Mouse (Mus musculus) induced T-regulatory cell, adult 2 months (primary cell): ENCODE data around the gene Ston2.
A peak's percentile ranks its signal among the peaks of the same experiment; 100 is the strongest.

Experiments
- DNase-seq: peaks from one replicate; pipeline ENCODE4 v3.0.0-alpha.2; 2012; ENCODE audit warnings: low read depth

The Ston2 gene

GRCm38 (mm10) chr12:91787959-91788437 is at the start of gene Ston2:
Ston2 (minus strand) TSS chr12:91788387.
- no peak for DNase-seq

GRCm38 (mm10) chr12:91837401-91838065 is 49.3 kb upstream of the Ston2 start:
- no peak for DNase-seq

GRCm38 (mm10) chr12:91833939-91834333 is 45.7 kb upstream of the Ston2 start:
- DNase-seq: no peak

- no peak for DNase-seq
Observed at GRCm38 (mm10) chr12:91833237-91833938, 45.2 kb upstream of the Ston2 start.

- DNase-seq: no peak
Observed at GRCm38 (mm10) chr12:91831410-91831809, 43.2 kb upstream of the Ston2 start.

GRCm38 (mm10) chr12:91820461-91820860 is 32.3 kb upstream of the Ston2 start:
- no peak for DNase-seq

GRCm38 (mm10) chr12:91818726-91819125 is 30.5 kb upstream of the Ston2 start:
- no peak for DNase-seq

- DNase-seq: peak; percentile 76
Observed at GRCm38 (mm10) chr12:91815990-91816389, 27.8 kb upstream of the Ston2 start.

- DNase-seq: no peak
Observed at GRCm38 (mm10) chr12:91815552-91815951, 27.4 kb upstream of the Ston2 start.

- no peak for DNase-seq
Observed at GRCm38 (mm10) chr12:91808911-91809310, 20.7 kb upstream of the Ston2 start.

- DNase-seq: no peak
Observed at GRCm38 (mm10) chr12:91807761-91808160, 19.6 kb upstream of the Ston2 start.

- DNase-seq: no peak
Observed at GRCm38 (mm10) chr12:91807095-91807494, 18.9 kb upstream of the Ston2 start.

- DNase-seq: no peak
Observed at GRCm38 (mm10) chr12:91804262-91804661, 16.1 kb upstream of the Ston2 start.

GRCm38 (mm10) chr12:91803207-91803932 is 15.2 kb upstream of the Ston2 start:
- peak; percentile 44 for DNase-seq

- DNase-seq: peak; percentile 43
Observed at GRCm38 (mm10) chr12:91802586-91803206, 14.5 kb upstream of the Ston2 start.

GRCm38 (mm10) chr12:91800861-91801385 is 12.7 kb upstream of the Ston2 start:
- DNase-seq: no peak

- no peak for DNase-seq
Observed at GRCm38 (mm10) chr12:91799821-91800335, 11.7 kb upstream of the Ston2 start.

GRCm38 (mm10) chr12:91799379-91799773 is 11.2 kb upstream of the Ston2 start:
- peak; percentile 82 for DNase-seq

- peak; percentile 60 for DNase-seq
Observed at GRCm38 (mm10) chr12:91798720-91799378, 10.7 kb upstream of the Ston2 start.

- DNase-seq: no peak
Observed at GRCm38 (mm10) chr12:91796774-91797173, 8.6 kb upstream of the Ston2 start.

GRCm38 (mm10) chr12:91793266-91793665 is 5.1 kb upstream of the Ston2 start:
- DNase-seq: no peak
